Mouse (Mus musculus) liver, postnatal 0 days (tissue): ENCODE measurements around the gene Dync1i2.

ENCODE experiments used
- CTCF ChIP-seq: sonication (generic); IDR thresholded peaks from 2 replicates; pipeline ENCODE4 v1.5.1; 2016; ENCODE audit warnings: antibody characterized with exemption, low read depth
- EP300 ChIP-seq: IDR thresholded peaks from 2 replicates; pipeline ENCODE4 v1.6.1; 2016; ENCODE audit warnings: antibody characterized with exemption, low read depth, mild to moderate bottlenecking

GRCm38 (mm10) chr2:71290107-71290775 lies 78.7 kb downstream of the Dync1i2 start:
- TF ChIP-seq CTCF = no peak
- TF ChIP-seq EP300 = no peak
